Mouse (Mus musculus): ENCODE data around the gene Arl3. TPM values are rescaled to one million over a fixed set of nuclear protein-coding genes. Genes with fewer than 3 reads are reported as not detected.
A peak's percentile ranks its signal among the peaks of the same experiment; 100 is the strongest.

Arl3 gene
- total RNA-seq, 1 experiment: 39.7 TPM

DNA sequence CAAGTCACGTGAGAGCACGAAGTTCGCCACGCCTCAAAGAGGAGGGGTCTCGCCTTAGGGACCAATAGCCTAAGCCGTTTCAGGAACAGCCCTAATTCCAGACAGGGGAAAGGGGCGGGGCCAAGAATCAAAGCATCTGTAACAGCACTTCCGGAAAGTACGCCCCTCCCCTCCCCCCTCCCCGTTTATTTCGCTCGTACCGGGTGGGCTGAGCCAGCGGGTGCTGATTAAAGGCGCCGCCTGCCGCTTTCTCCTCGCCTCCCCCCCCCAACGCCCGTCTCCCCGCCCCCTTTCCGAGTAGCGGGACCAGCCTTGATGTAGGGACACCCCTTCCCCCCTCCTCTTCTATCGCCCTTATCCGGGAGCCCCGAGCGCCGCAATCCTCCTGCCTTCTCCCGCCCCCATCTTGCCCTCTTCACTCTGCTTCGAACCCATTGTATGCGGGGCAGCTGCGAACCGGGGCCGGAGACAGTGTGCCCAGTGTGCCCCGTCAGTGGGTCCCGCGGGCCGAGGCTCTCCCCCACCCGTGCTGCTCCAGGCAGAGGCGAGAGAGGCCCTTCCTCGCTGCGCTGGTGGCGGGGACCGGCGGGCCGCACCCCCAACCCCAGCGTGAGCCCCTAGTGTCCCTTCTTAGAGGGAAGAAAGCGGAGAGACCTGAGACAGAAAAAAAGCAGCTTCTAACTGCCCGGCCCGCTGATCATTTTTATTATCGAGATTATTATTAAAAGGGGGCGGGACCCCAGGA, 73.0 kb downstream of the Arl3 start:
- TF ChIP-seq ZC3H11A (IDR thresholded peaks at IDR 0.05; ENCODE audit: borderline replicate concordance, low read depth, low read length): no peak
- TF ChIP-seq MAFK (IDR thresholded peaks at IDR 0.05; ENCODE audit: insufficient read depth, low read depth, low read length): no peak
- no peak for TF ChIP-seq HCFC1 (IDR thresholded peaks at IDR 0.05; ENCODE audit: borderline replicate concordance, insufficient read depth, low read length)
- TF ChIP-seq ZNF384 (IDR thresholded peaks at IDR 0.05; ENCODE audit: low read depth, low read length): no peak
- no peak for TF ChIP-seq CHD2 (IDR thresholded peaks at IDR 0.05; ENCODE audit: low read depth, low read length)
- no peaks in the 10 kb centered on the region for H3K9me3 ChIP-seq (ENCODE audit: control insufficient read depth, insufficient read depth, low read depth, low read length)
- in situ Hi-C loops (cut with MboI; ENCODE audit: low sequenced_read_pairs in 2 of 2, unreplicated experiment in 2 of 2): no loop called here
- H3K4me1 ChIP-seq (ENCODE audit: control insufficient read depth in 2 of 2, insufficient read depth in 2 of 2, low read length in 2 of 2, poor library complexity in 1 of 2): peaks cover 14 to 16% of the 10 kb centered on the region in 2 experiments
- peak overlapping the region; percentile 76 to 92 for H3K4me3 ChIP-seq (ENCODE audit: insufficient read depth in 1 of 2, low read depth in 1 of 2, low read length in 2 of 2, poor library complexity in 1 of 2, severe bottlenecking in 1 of 2)
- DNase-seq (ENCODE audit: low read depth, low spot score): peak; percentile 100
- peak overlapping the region; percentile 95 for H3K9ac ChIP-seq (ENCODE audit: insufficient read depth, low read depth, low read length, poor library complexity, severe bottlenecking)
- H3K27ac ChIP-seq (ENCODE audit: insufficient read depth, low read depth, low read length, poor library complexity, severe bottlenecking): peak overlapping the region; percentile 98
- peaks cover 4% of the 10 kb centered on the region; the same call in 1 of the 2 replicates for H3K36me3 ChIP-seq (ENCODE audit: control insufficient read depth, insufficient read depth, low read length, poor library complexity, severe bottlenecking)

DNA sequence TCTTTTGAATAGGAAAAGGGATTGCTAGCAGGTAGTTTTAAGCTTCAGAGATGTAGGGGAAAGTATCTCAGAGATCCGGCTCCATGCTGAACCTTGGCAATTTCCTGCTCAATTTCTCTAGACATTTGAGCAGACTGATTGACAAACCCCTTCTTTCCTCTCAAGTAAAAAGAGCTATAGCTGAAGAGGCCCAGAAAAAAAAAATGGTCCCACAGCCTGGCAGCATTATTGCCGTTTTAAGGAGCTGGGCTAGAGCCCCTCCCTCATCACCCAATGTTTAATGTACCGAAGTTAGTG, 73.5 kb downstream of the Arl3 start:
- no peak for TF ChIP-seq CHD2 (IDR thresholded peaks at IDR 0.05; ENCODE audit: low read depth, low read length)
- no peak for TF ChIP-seq HCFC1 (IDR thresholded peaks at IDR 0.05; ENCODE audit: borderline replicate concordance, insufficient read depth, low read length)
- TF ChIP-seq ZNF384 (IDR thresholded peaks at IDR 0.05; ENCODE audit: low read depth, low read length): 0 out of 2 replicates have a peak, but pooled peaks have one; percentile 45
- Histone ChIP-seq H3K36me3 (ENCODE audit: control insufficient read depth, insufficient read depth, low read length, poor library complexity, severe bottlenecking) (peaks cover 4% of the 10 kb centered on the region; the same call in 1 of the 2 replicates), H3K4me3 (ENCODE audit: insufficient read depth in 1 of 2, low read depth in 1 of 2, low read length in 2 of 2, poor library complexity in 1 of 2, severe bottlenecking in 1 of 2) (peak overlapping the region in 1 of 2 experiments; percentile 17; a peak in 2 of 4 replicates), H3K4me1 (ENCODE audit: control insufficient read depth in 2 of 2, insufficient read depth in 2 of 2, low read length in 2 of 2, poor library complexity in 1 of 2) (peaks cover 11% of the 10 kb centered on the region in 2 experiments), H3K9me3 (ENCODE audit: control insufficient read depth, insufficient read depth, low read depth, low read length) (no peaks in the 10 kb centered on the region), H3K9ac (ENCODE audit: insufficient read depth, low read depth, low read length, poor library complexity, severe bottlenecking) (peak overlapping the region; percentile 51; the same call in 1 of the 2 replicates), H3K27ac (ENCODE audit: insufficient read depth, low read depth, low read length, poor library complexity, severe bottlenecking) (no peak overlapping the region)
- no peak for DNase-seq (ENCODE audit: low read depth, low spot score)
- in situ Hi-C loops (cut with MboI; ENCODE audit: low sequenced_read_pairs in 2 of 2, unreplicated experiment in 2 of 2): no loop called here

DNA sequence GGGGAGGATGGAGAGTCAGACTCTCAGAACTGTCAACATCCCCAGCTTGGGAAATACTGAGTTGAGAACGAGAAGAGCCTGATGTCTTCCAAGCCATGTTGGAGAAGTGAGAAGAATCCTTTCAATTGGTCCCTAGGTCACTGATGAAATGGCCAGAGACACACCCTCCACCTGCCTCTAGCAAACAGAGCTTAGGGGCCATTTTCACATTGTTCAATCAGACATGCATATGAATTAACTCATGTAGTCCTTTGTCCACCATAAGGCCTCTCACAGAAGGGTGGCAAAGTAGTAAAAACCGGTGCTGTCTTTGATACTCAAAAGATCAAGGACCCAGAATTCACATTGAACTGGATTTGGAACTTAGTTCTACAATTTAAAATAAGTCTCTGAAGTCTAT, 75.8 kb downstream of the Arl3 start:
- no peak for TF ChIP-seq ZNF384 (IDR thresholded peaks at IDR 0.05; ENCODE audit: low read depth, low read length)
- no peak for TF ChIP-seq CHD2 (IDR thresholded peaks at IDR 0.05; ENCODE audit: low read depth, low read length)
- no peak for TF ChIP-seq ZC3H11A (IDR thresholded peaks at IDR 0.05; ENCODE audit: borderline replicate concordance, low read depth, low read length)
- TF ChIP-seq MAFK (IDR thresholded peaks at IDR 0.05; ENCODE audit: insufficient read depth, low read depth, low read length): no peak
- no peak for TF ChIP-seq HCFC1 (IDR thresholded peaks at IDR 0.05; ENCODE audit: borderline replicate concordance, insufficient read depth, low read length)
- no peaks in the 10 kb centered on the region for H3K36me3 ChIP-seq (ENCODE audit: control insufficient read depth, insufficient read depth, low read length, poor library complexity, severe bottlenecking)
- H3K27ac ChIP-seq (ENCODE audit: insufficient read depth, low read depth, low read length, poor library complexity, severe bottlenecking): no peak overlapping the region
- no peak overlapping the region for H3K9ac ChIP-seq (ENCODE audit: insufficient read depth, low read depth, low read length, poor library complexity, severe bottlenecking)
- no peaks in the 10 kb centered on the region for H3K9me3 ChIP-seq (ENCODE audit: control insufficient read depth, insufficient read depth, low read depth, low read length)
- no peak for DNase-seq (ENCODE audit: low read depth, low spot score)
- H3K4me1 ChIP-seq (ENCODE audit: control insufficient read depth in 2 of 2, insufficient read depth in 2 of 2, low read length in 2 of 2, poor library complexity in 1 of 2): peaks cover 10 to 11% of the 10 kb centered on the region in 2 experiments
- in situ Hi-C loops (cut with MboI; ENCODE audit: low sequenced_read_pairs in 2 of 2, unreplicated experiment in 2 of 2): no loop called here
- H3K4me3 ChIP-seq (ENCODE audit: insufficient read depth in 1 of 2, low read depth in 1 of 2, low read length in 2 of 2, poor library complexity in 1 of 2, severe bottlenecking in 1 of 2): no peak overlapping the region; a peak in 1 of 4 replicates

DNA sequence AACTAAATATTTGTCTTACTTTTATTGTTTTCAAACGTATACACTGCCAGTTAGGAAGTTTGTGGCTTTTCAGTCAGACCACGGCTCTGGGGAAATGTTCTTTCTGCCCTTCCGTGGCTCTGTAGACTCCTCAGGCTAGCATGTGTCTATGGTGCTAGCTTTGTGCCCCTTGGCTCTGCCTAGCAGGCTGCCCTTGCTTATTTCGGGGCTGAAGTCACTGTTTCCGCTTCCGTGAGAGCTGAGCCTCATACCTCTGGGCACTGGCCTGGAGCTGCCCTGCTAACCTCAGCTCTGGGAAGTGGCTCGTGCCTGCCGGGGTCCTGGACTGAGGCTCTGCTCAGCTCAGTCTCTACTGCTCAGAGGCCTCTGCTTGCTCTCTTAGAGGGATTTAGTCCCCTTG, 77.9 kb downstream of the Arl3 start:
- no peak for DNase-seq (ENCODE audit: low read depth, low spot score)
- no peaks in the 10 kb centered on the region for H3K36me3 ChIP-seq (ENCODE audit: control insufficient read depth, insufficient read depth, low read length, poor library complexity, severe bottlenecking)
- peaks cover 14% of the 10 kb centered on the region in 2 experiments for H3K4me1 ChIP-seq (ENCODE audit: control insufficient read depth in 2 of 2, insufficient read depth in 2 of 2, low read length in 2 of 2, poor library complexity in 1 of 2)
- no peak overlapping the region for H3K27ac ChIP-seq (ENCODE audit: insufficient read depth, low read depth, low read length, poor library complexity, severe bottlenecking)
- TF ChIP-seq CHD2 (IDR thresholded peaks at IDR 0.05; ENCODE audit: low read depth, low read length): no peak
- TF ChIP-seq ZC3H11A (IDR thresholded peaks at IDR 0.05; ENCODE audit: borderline replicate concordance, low read depth, low read length): no peak
- no peak for TF ChIP-seq HCFC1 (IDR thresholded peaks at IDR 0.05; ENCODE audit: borderline replicate concordance, insufficient read depth, low read length)
- no peak for TF ChIP-seq MAFK (IDR thresholded peaks at IDR 0.05; ENCODE audit: insufficient read depth, low read depth, low read length)
- H3K9me3 ChIP-seq (ENCODE audit: control insufficient read depth, insufficient read depth, low read depth, low read length): no peaks in the 10 kb centered on the region
- peak overlapping the region in 1 of 2 experiments; percentile 11; a peak in 1 of 4 replicates for H3K4me3 ChIP-seq (ENCODE audit: insufficient read depth in 1 of 2, low read depth in 1 of 2, low read length in 2 of 2, poor library complexity in 1 of 2, severe bottlenecking in 1 of 2)
- in situ Hi-C loops (cut with MboI; ENCODE audit: low sequenced_read_pairs in 2 of 2, unreplicated experiment in 2 of 2): no loop called here
- peak overlapping the region; percentile 6; the same call in 1 of the 2 replicates for H3K9ac ChIP-seq (ENCODE audit: insufficient read depth, low read depth, low read length, poor library complexity, severe bottlenecking)

Measured in ES-E14 (cell line).